Mouse (Mus musculus) CH12.LX (cell line): ENCODE results near the gene Aim2. TPM values are rescaled to one million over a fixed set of nuclear protein-coding genes. Genes with fewer than 3 reads are reported as not detected.

ENCODE experiments used
- DNase-seq: peaks from one replicate; pipeline ENCODE4 v3.0.0-alpha.2; 2013; ENCODE audit errors: extremely low read depth
- H3K27ac ChIP-seq: 2 replicates; pipeline ENCODE4 v1.5.1; 2012; ENCODE audit warnings: low read depth, mild to moderate bottlenecking, control low read depth, moderate library complexity; ENCODE audit not compliant: insufficient read depth
- H3K27me3 ChIP-seq: replicated peaks from 2 replicates; pipeline ENCODE3; 2012; ENCODE audit warnings: inconsistent platforms
- H3K36me3 ChIP-seq, 2 experiments: replicated peaks in 1 of 2; 2 replicates each; pipeline versions ENCODE3 to v1.6.1; 2012; ENCODE audit warnings: inconsistent platforms in 1 of 2, low read length in 1 of 2, mild to moderate bottlenecking in 1 of 2, mixed read lengths in 1 of 2, moderate library complexity in 1 of 2; ENCODE audit not compliant: control insufficient read depth in 1 of 2, insufficient read depth in 1 of 2
- H3K4me1 ChIP-seq, 2 experiments: 2 replicates each; pipeline ENCODE4 v1.6.1; 2012; ENCODE audit warnings: inconsistent platforms in 1 of 2, moderate library complexity in 1 of 2; ENCODE audit not compliant: insufficient read depth in 2 of 2, control insufficient read depth in 1 of 2
- H3K4me2 ChIP-seq: 2 replicates; pipeline ENCODE4 v1.6.1; 2012; ENCODE audit warnings: low read depth, mild to moderate bottlenecking, control low read depth; ENCODE audit not compliant: poor library complexity, insufficient read depth, severe bottlenecking
- H3K4me3 ChIP-seq, 3 experiments: fragments of 150-350 bp in 1 of 3; sonication (generic) in 1 of 3; replicated peaks in 1 of 3; 2 replicates each; pipeline versions ENCODE3 to v1.5.1; 2011 to 2012; ENCODE audit warnings: low read depth in 2 of 3, low read length in 2 of 3, mild to moderate bottlenecking in 2 of 3, moderate library complexity in 2 of 3, control low read depth in 1 of 3, improper control_type of control experiment in 1 of 3, inconsistent platforms in 1 of 3, mixed read lengths in 1 of 3; ENCODE audit not compliant: poor library complexity in 1 of 3
- H3K79me2 ChIP-seq: replicated peaks from 2 replicates; pipeline ENCODE4 v1.6.1; 2012; ENCODE audit warnings: mild to moderate bottlenecking, moderate library complexity; ENCODE audit not compliant: control insufficient read depth, poor library complexity, insufficient read depth, severe bottlenecking; ENCODE audit errors: extremely low read depth
- H3K9ac ChIP-seq: 2 replicates; pipeline ENCODE4 v1.6.1; 2012; ENCODE audit warnings: low read depth, mild to moderate bottlenecking, control low read depth, moderate library complexity; ENCODE audit not compliant: insufficient read depth
- H3K9me3 ChIP-seq: replicated peaks from 2 replicates; pipeline ENCODE3; 2012; ENCODE audit warnings: low read length, inconsistent platforms, mixed read lengths
- CTCF ChIP-seq, 2 experiments: IDR thresholded peaks in 1 of 2; conservative IDR thresholded peaks in 1 of 2; 2 replicates each; pipeline ENCODE4 v1.5.1; 2011 to 2012; ENCODE audit warnings: low read depth in 2 of 2, low read length in 2 of 2, improper control_type of control experiment in 1 of 2, inconsistent platforms in 1 of 2, mild to moderate bottlenecking in 1 of 2, moderate library complexity in 1 of 2
- E2F4 ChIP-seq: IDR thresholded peaks from 2 replicates; pipeline ENCODE4 v1.6.1; 2011; ENCODE audit warnings: low read depth, low read length, improper control_type of control experiment; ENCODE audit not compliant: insufficient replicate concordance
- ETS1 ChIP-seq: conservative IDR thresholded peaks from 2 replicates; pipeline ENCODE4 v1.6.1; 2012; ENCODE audit warnings: low read depth, mild to moderate bottlenecking, inconsistent platforms, low read length, improper control_type of control experiment, moderate library complexity
- IRF4 ChIP-seq: IDR thresholded peaks from 2 replicates; pipeline ENCODE4 v1.6.1; 2014; ENCODE audit warnings: low read depth, mild to moderate bottlenecking, inconsistent platforms, low read length, improper control_type of control experiment
- JUN ChIP-seq: IDR thresholded peaks from 2 replicates; pipeline ENCODE4 v1.6.1; 2011; ENCODE audit warnings: low read depth, mild to moderate bottlenecking, low read length, improper control_type of control experiment, moderate library complexity; ENCODE audit not compliant: insufficient read depth
- KAT2A ChIP-seq: IDR thresholded peaks from 2 replicates; pipeline ENCODE4 v1.6.1; 2012; ENCODE audit warnings: low read length, improper control_type of control experiment, inconsistent platforms; ENCODE audit not compliant: insufficient replicate concordance
- MAFK ChIP-seq: IDR thresholded peaks from 2 replicates; pipeline ENCODE4 v1.6.1; 2011; ENCODE audit warnings: low read length, improper control_type of control experiment; ENCODE audit not compliant: insufficient replicate concordance
- MAZ ChIP-seq: IDR thresholded peaks from 2 replicates; pipeline ENCODE4 v1.6.1; 2012; ENCODE audit warnings: low read depth, mild to moderate bottlenecking, inconsistent platforms, low read length, improper control_type of control experiment, moderate library complexity
- MEF2A ChIP-seq: IDR thresholded peaks from 2 replicates; pipeline ENCODE4 v1.6.1; 2014; ENCODE audit warnings: low read depth, mild to moderate bottlenecking, inconsistent platforms, low read length, improper control_type of control experiment, borderline replicate concordance
- MXI1 ChIP-seq: IDR thresholded peaks from 2 replicates; pipeline ENCODE4 v1.6.1; 2011; ENCODE audit warnings: mild to moderate bottlenecking, low read depth, low read length, improper control_type of control experiment
- MYC ChIP-seq: IDR thresholded peaks from 2 replicates; pipeline ENCODE4 v1.6.1; 2011; ENCODE audit warnings: low read depth, mild to moderate bottlenecking, improper control_type of control experiment, low read length
- NELFE ChIP-seq: IDR thresholded peaks from 2 replicates; pipeline ENCODE4 v1.6.1; 2011; ENCODE audit warnings: low read depth, low read length, improper control_type of control experiment
- POLR2AphosphoS2 ChIP-seq: IDR thresholded peaks from 2 replicates; pipeline ENCODE4 v1.6.1; 2011; ENCODE audit warnings: low read depth, low read length, improper control_type of control experiment
- RAD21 ChIP-seq: IDR thresholded peaks from 2 replicates; pipeline ENCODE4 v1.6.1; 2011; ENCODE audit warnings: low read depth, mild to moderate bottlenecking, low read length, improper control_type of control experiment, moderate library complexity
- RCOR1 ChIP-seq: conservative IDR thresholded peaks from 2 replicates; pipeline ENCODE4 v1.6.1; 2012; ENCODE audit warnings: low read depth, mild to moderate bottlenecking, inconsistent platforms, low read length, improper control_type of control experiment
- SMC3 ChIP-seq: IDR thresholded peaks from 2 replicates; pipeline ENCODE4 v1.6.1; 2011; ENCODE audit warnings: low read depth, low read length, improper control_type of control experiment
- TBP ChIP-seq: conservative IDR thresholded peaks from 2 replicates; pipeline ENCODE4 v1.6.1; 2011; ENCODE audit warnings: low read depth, low read length, improper control_type of control experiment
- USF1 ChIP-seq: IDR thresholded peaks from 2 replicates; pipeline ENCODE4 v1.6.1; 2014; ENCODE audit warnings: low read depth, mild to moderate bottlenecking, inconsistent platforms, low read length, improper control_type of control experiment
- ZKSCAN1 ChIP-seq: IDR thresholded peaks from 2 replicates; pipeline ENCODE4 v1.6.1; 2012; ENCODE audit warnings: low read depth, inconsistent platforms, low read length, improper control_type of control experiment, borderline replicate concordance
- dilution Hi-C: fragments of 300-500 bp; cut with MboI; formaldehyde crosslinking; loops from 2 replicates; pipeline ENCODE4 v1.14.3; 2020; ENCODE audit warnings: low sequenced_read_pairs; ENCODE audit not compliant: extremely low pct_unique_long_range_greater_than_20kb, extremely low pct_ligation_motif_present
- in situ Hi-C: fragments of 300-500 bp; cut with MboI; formaldehyde crosslinking; loops from 3 replicates; pipeline ENCODE4 v1.14.3; 2019; ENCODE audit warnings: low sequenced_read_pairs, low pct_ligation_motif_present, low pct_unique_long_range_greater_than_20kb, mixed read lengths
- polyA plus RNA-seq: library from polyadenylated mRNA; unstranded; fragments of >175 nt; gene quantifications from 2 replicates; pipeline ENCODE4 v1.2.1, GENCODE M21; 2012; ENCODE audit warnings: low read depth; ENCODE audit not compliant: insufficient read length
- total RNA-seq, 2 experiments: library from RNA; depleted of rRNA; stranded (reverse); fragments of 300-350 nt in 1 of 2; fragments of >200 nt in 1 of 2; gene quantifications; 2 replicates each; pipeline ENCODE4 v1.2.3; 2012 to 2014

Gene Aim2
- total and polyA plus RNA-seq, 3 experiments = 59.7 to 117 (median 87.0) TPM

GRCm38 (mm10) chr1:173356699-173357098 lies 6.0 kb downstream of the Aim2 start:
- Histone ChIP-seq H3K36me3 (no peaks in the 10 kb centered on the region), H3K4me1 (peaks cover 4 to 18% of the 10 kb centered on the region in 2 experiments), H3K27ac (no peak overlapping the region), H3K4me3 (no peak overlapping the region), H3K79me2 (no peaks in the 10 kb centered on the region), H3K27me3 (peaks cover 10% of the 10 kb centered on the region), H3K9ac (no peak overlapping the region), H3K4me2 (no peak overlapping the region), H3K9me3 (no peaks in the 10 kb centered on the region)
- in situ Hi-C loops = no loop called here
- TF ChIP-seq MXI1 (no peak), SMC3 (peak; percentile 28), RAD21 (peak; percentile 50), CTCF (conservative IDR thresholded peaks at IDR 0.05 in 1 of 2, IDR thresholded peaks at IDR 0.05 in 1 of 2; ENCODE audit: low read depth in 2 of 2, low read length in 2 of 2) (peak in 1 of 2 experiments; percentile 65; a peak in 2 of 4 replicates)
- no peak for DNase-seq
- dilution Hi-C loops = no loop called here

DNA sequence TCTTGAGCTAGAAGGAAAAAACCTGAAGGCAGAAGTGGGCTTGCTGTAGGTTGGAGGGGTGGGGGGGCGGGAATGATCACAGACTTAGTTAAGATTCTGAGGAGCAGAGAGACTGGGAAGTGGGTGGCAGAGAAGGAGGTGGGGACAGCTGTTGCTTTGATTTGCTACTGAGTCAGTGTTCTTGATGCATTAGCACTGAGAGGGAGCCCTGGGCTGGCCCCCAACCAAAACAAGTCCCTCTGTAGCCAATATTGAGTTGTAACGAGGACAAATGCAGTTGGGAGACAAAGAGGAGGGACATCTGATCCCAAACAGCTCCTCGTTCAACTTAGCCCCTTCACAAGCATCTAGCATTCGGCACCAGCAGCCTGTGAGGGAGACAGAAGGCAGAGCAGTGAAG lies 7.1 kb downstream of the Aim2 start:
- in situ Hi-C loops = no loop called here
- no peaks in the 10 kb centered on the region for H3K79me2 ChIP-seq
- no peak overlapping the region for H3K27ac ChIP-seq
- H3K9me3 ChIP-seq = no peaks in the 10 kb centered on the region
- H3K36me3 ChIP-seq = no peaks in the 10 kb centered on the region
- TF ChIP-seq RAD21 = no peak
- TF ChIP-seq ETS1 = no peak
- TF ChIP-seq IRF4 = no peak
- TF ChIP-seq RCOR1 = no peak
- no peak for TF ChIP-seq NELFE
- no peak for TF ChIP-seq MYC
- TF ChIP-seq MAZ = no peak
- no peak for TF ChIP-seq MXI1
- TF ChIP-seq TBP = no peak
- TF ChIP-seq MEF2A = no peak
- no peak for TF ChIP-seq E2F4
- no peak for TF ChIP-seq USF1
- no peak for TF ChIP-seq MAFK
- no peak for TF ChIP-seq POLR2AphosphoS2
- TF ChIP-seq SMC3 = no peak
- TF ChIP-seq JUN = no peak
- no peak for TF ChIP-seq KAT2A
- TF ChIP-seq ZKSCAN1 = no peak
- TF ChIP-seq, all 38 proteins: peak for 0
- dilution Hi-C loops = no loop called here
- Histone ChIP-seq H3K4me2 (no peak overlapping the region), H3K4me1 (peaks cover 4 to 18% of the 10 kb centered on the region in 2 experiments), H3K4me3 (no peak overlapping the region), H3K9ac (no peak overlapping the region), H3K27me3 (peaks cover 10% of the 10 kb centered on the region)
- DNase-seq = no peak
